Mouse (Mus musculus): ENCODE results near the gene Cpe.

Gene Cpe

DNA sequence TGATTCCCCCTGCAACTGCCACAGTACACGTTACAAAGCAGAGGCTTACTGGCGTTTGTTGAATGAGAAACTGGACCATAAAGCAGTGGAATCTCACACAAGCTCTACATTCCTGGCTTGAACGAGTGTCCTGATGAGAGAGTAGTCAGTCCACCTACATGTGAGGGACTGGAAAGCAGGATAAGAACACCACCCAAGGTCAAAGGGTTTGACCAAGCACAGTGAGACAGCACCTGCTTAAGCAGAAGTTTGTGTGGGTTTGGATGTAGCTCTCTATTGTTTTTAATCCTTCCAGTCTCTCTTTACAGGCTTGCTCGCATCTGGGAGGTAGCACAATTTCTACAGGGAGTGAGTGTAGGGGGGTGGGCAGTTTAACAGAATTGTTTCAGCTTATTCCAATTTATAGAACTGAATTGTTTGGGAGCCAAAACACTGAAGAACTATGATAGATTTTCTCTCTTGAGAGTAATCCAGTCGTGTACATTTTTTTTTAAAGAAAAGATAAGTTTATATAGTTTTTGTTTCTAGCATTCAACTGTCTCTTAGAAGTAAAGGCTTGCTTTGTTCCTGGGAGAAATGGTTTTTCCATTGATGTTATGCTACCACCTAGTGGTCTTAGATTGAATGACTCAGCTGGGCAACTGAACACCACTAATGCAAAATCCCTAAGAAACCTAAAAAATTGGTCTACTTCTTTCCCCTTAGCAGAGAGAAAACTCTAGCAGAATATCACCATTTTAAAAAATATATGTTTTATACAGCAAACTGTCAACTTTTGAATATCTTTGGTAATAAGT, 144.6 kb downstream of the Cpe start:
- DNase-seq (ENCODE audit: low spot score) = no peak

DNA sequence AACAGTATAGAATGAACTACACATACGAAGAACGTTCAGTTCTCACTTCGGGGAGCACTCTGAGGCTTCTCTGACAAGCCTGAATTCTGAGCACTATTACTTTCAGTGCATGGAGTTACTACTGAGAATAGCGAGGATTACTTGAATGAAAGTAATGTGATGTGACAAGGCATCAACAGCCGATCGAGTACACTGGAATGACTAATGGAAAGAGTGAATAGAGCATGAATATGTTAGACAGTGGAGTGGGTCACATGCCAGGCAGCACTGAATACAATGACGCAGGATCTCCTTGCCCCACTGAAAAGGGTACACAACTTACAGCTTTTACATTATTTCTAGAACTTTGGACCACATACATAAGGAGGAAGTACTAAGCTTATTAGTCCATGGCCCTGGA, 149.4 kb downstream of the Cpe start:
- DNase-seq (ENCODE audit: low spot score) = no peak
